Mouse (Mus musculus) midbrain, embryonic 12.5 days (tissue): ENCODE measurements around the gene Tmem189. TPM values are rescaled to one million over a fixed set of nuclear protein-coding genes. Genes with fewer than 3 reads are reported as not detected.
A peak's percentile ranks its signal among the peaks of the same experiment; 100 is the strongest.

ENCODE experiments used
- ATAC-seq: fragments of 200-750 bp; cut with Nextera tagmentation; 2 replicates; pipeline ENCODE4 v1.8.0; 2017; ENCODE audit warnings: low read depth, moderate TSS enrichment, moderate library complexity; ENCODE audit not compliant: low FRiP score
- H3K27ac ChIP-seq: fragments of 300-500 bp; sonication (generic); replicated peaks from 2 replicates; pipeline ENCODE4 v1.5.1; 2016; ENCODE audit warnings: mild to moderate bottlenecking
- H3K27me3 ChIP-seq: fragments of 300-500 bp; sonication (generic); 2 replicates; pipeline ENCODE4 v1.6.1; 2016; ENCODE audit warnings: mild to moderate bottlenecking
- H3K36me3 ChIP-seq: fragments of 300-500 bp; sonication (generic); 2 replicates; pipeline ENCODE4 v1.6.1; 2016
- H3K4me1 ChIP-seq: fragments of 300-500 bp; sonication (generic); 2 replicates; pipeline ENCODE4 v1.6.1; 2016
- H3K4me2 ChIP-seq: fragments of 300-500 bp; sonication (generic); replicated peaks from 2 replicates; pipeline ENCODE4 v1.6.1; 2016; ENCODE audit warnings: mild to moderate bottlenecking, moderate library complexity
- H3K4me3 ChIP-seq: fragments of 300-500 bp; sonication (generic); 2 replicates; pipeline ENCODE4 v1.5.1; 2016; ENCODE audit warnings: mild to moderate bottlenecking
- H3K9ac ChIP-seq: fragments of 300-500 bp; sonication (generic); replicated peaks from 2 replicates; pipeline ENCODE4 v1.6.1; 2016; ENCODE audit warnings: mild to moderate bottlenecking, moderate library complexity
- H3K9me3 ChIP-seq: fragments of 300-500 bp; sonication (generic); 2 replicates; pipeline ENCODE4 v1.6.1; 2016; ENCODE audit warnings: mild to moderate bottlenecking
- WGBS: fragments of 180-500 bp; shearing (Covaris S2); methylation state at CpG from one replicate; pipeline ENCODE4 v1.1.7; 2016; 5-methylcytosine and 5-hydroxymethylcytosine counted together
- polyA plus RNA-seq: library from polyadenylated mRNA; unstranded; fragments of >200 nt; fragmentation: Nextera tagmentation; extraction: Ambion mirVana; gene quantifications from 2 replicates; pipeline ENCODE4 v1.2.1, GENCODE M21; 2016

Gene Tmem189
- polyA plus RNA-seq, 1 experiment from 2014 or later: 36.5 TPM

GRCm38 (mm10) chr2:167688126-167688497 is 1.5 kb downstream of the Tmem189 start:
- Histone ChIP-seq H3K27ac (no peak overlapping the region), H3K27me3 (peaks cover 88% of the 10 kb centered on the region)
- peak; percentile 31; the same call in 1 of the 2 replicates for ATAC-seq

GRCm38 (mm10) chr2:167687651-167688101 is 1.9 kb downstream of the Tmem189 start:
- no peaks in the 10 kb centered on the region for H3K9me3 ChIP-seq
- no peak overlapping the region for H3K4me2 ChIP-seq
- no peak overlapping the region for H3K27ac ChIP-seq
- no peaks in the 10 kb centered on the region for H3K36me3 ChIP-seq
- H3K4me1 ChIP-seq: peaks cover 17% of the 10 kb centered on the region
- no peak overlapping the region for H3K9ac ChIP-seq
- peak; percentile 3; the same call in 1 of the 2 replicates for ATAC-seq
- WGBS: 53% methylated on average over 11 of the region's 11 CpGs
- H3K27me3 ChIP-seq: peaks cover 83% of the 10 kb centered on the region
- no peak overlapping the region for H3K4me3 ChIP-seq

More at GRCm38 (mm10) chr2:167688126-167688497, 1.5 kb downstream of the Tmem189 start:
- Histone ChIP-seq H3K9me3 (no peaks in the 10 kb centered on the region), H3K4me3 (peak overlapping the region; percentile 52), H3K36me3 (no peaks in the 10 kb centered on the region), H3K4me1 (peaks cover 17% of the 10 kb centered on the region), H3K4me2 (peak overlapping the region; percentile 72), H3K9ac (no peak overlapping the region)
- 18% methylated on average over 12 of the region's 12 CpGs for WGBS

- Histone ChIP-seq H3K4me1 (peaks cover 17% of the 10 kb centered on the region), H3K27me3 (peaks cover 79% of the 10 kb centered on the region), H3K27ac (no peak overlapping the region), H3K4me3 (no peak overlapping the region), H3K36me3 (no peaks in the 10 kb centered on the region), H3K4me2 (no peak overlapping the region), H3K9ac (no peak overlapping the region), H3K9me3 (no peaks in the 10 kb centered on the region)
- WGBS: 96% methylated on average over 4 of the region's 4 CpGs
- ATAC-seq: no peak
These were observed 2.4 kb downstream of the Tmem189 start for GRCm38 (mm10) chr2:167687250-167687586.

DNA sequence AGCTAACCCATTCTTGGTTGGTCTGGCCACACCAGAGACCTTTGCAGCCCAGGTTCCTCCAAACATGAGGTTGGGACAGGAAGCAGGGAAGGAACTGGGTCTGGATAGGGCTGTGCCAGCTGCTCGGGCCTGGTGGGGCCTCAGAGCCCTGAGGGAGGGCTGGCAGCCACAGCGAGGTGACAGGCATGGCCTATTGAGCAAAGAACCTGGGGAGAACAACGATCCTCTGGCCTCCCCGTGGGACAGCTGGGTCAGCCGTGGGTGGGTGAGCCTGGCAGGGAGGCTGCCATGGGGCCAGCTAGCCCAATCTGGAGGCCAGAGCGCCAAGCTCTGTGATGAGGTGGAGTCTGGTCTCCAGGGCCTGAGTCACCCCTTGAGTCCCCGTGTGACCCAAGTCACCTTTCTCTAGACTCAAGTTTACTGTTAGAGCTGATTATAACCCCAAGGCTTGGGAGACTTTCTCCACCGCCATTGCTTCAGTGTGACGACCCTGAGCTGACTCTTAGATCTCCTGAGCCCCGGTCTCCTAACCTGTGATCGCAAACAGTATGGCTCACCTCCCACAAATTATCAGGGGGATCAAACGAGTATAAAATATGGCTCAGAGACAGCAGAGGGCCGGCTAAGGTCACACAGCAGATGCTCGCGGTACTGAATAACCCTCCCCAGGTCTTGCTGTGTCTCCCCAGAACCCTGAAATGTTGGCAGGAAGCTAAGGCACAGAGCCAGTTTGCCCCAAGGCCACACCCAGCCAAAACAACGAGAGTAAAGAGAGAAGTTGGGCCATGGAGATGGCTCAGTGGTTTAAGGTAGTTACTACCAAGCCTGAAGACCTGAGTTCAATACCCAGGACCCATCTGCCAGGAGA is 3.0 kb downstream of the Tmem189 start:
- Histone ChIP-seq H3K9ac (no peak overlapping the region), H3K27me3 (peaks cover 73% of the 10 kb centered on the region), H3K27ac (no peak overlapping the region), H3K4me3 (no peak overlapping the region), H3K36me3 (no peaks in the 10 kb centered on the region), H3K9me3 (no peaks in the 10 kb centered on the region), H3K4me1 (peaks cover 17% of the 10 kb centered on the region), H3K4me2 (no peak overlapping the region)
- WGBS: 81% methylated on average over 16 of the region's 16 CpGs
- ATAC-seq: no peak

- peaks cover 65% of the 10 kb centered on the region for H3K27me3 ChIP-seq
- no peak for ATAC-seq
- 85% methylated on average over 3 of the region's 3 CpGs for WGBS
These were observed 3.8 kb downstream of the Tmem189 start for GRCm38 (mm10) chr2:167685865-167686264.

DNA sequence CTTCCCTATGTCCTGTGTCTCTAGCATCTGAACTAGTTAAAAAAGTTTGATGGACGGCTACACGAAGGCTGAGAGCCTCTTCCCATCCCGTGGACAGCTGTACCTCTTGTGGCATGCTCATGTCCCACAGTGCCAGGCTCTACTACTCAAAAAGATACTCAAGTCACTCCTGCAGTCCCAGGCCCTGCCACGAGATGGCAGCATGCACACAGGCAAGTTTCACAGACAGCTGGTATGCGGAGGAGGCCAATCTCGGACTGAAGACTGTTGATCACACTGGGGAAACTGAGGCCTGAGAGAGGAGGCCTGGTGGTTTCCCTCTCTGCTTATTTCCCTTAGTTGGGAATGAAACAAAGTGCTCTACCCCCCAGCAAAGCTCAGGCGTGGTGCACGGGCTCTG is 4.5 kb downstream of the Tmem189 start:
- H3K36me3 ChIP-seq: no peaks in the 10 kb centered on the region
- H3K4me2 ChIP-seq: no peak overlapping the region
- no peak overlapping the region for H3K4me3 ChIP-seq
- 15% methylated on average over 8 of the region's 8 CpGs for WGBS
- H3K9ac ChIP-seq: no peak overlapping the region
- no peak for ATAC-seq
- no peak overlapping the region for H3K27ac ChIP-seq
- peaks cover 59% of the 10 kb centered on the region for H3K27me3 ChIP-seq
- no peaks in the 10 kb centered on the region for H3K9me3 ChIP-seq
- peaks cover 17% of the 10 kb centered on the region for H3K4me1 ChIP-seq

More at GRCm38 (mm10) chr2:167685865-167686264, 3.8 kb downstream of the Tmem189 start:
- H3K9me3 ChIP-seq: no peaks in the 10 kb centered on the region
- H3K9ac ChIP-seq: no peak overlapping the region
- peaks cover 17% of the 10 kb centered on the region for H3K4me1 ChIP-seq
- H3K27ac ChIP-seq: no peak overlapping the region
- H3K36me3 ChIP-seq: no peaks in the 10 kb centered on the region
- no peak overlapping the region for H3K4me3 ChIP-seq
- H3K4me2 ChIP-seq: no peak overlapping the region

DNA sequence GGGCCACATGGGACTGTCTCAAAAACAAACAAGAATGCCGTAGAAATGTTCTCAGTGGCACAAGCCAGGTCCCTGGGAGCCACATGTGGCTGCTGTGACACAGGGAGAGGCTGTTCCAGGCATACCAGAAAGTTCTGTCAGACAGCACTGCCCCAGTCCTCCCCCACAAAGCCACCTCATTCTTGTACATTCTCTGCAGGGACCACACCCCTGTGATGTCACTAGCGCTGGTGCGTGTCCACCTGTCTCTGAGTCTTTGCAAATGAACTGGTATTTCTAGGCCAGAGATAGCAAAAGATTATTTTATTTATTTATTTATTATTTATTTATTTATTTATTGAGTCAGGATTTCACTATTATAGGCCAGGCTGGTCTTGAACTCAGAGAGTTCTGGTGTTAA is 5.9 kb downstream of the Tmem189 start:
- H3K27me3 ChIP-seq: peaks cover 46% of the 10 kb centered on the region
- H3K4me3 ChIP-seq: no peak overlapping the region
- H3K4me1 ChIP-seq: 0 out of 2 replicates have a peak, but pooled peaks cover 6% of the 10 kb centered on the region
- no peak overlapping the region for H3K9ac ChIP-seq
- no peak overlapping the region for H3K27ac ChIP-seq
- H3K9me3 ChIP-seq: no peaks in the 10 kb centered on the region
- ATAC-seq: no peak
- H3K4me2 ChIP-seq: no peak overlapping the region
- WGBS: 84% methylated on average over 3 of the region's 3 CpGs
- H3K36me3 ChIP-seq: no peaks in the 10 kb centered on the region

- no peak overlapping the region for H3K4me2 ChIP-seq
- 54% methylated on average over 5 of the region's 5 CpGs for WGBS
- H3K9me3 ChIP-seq: no peaks in the 10 kb centered on the region
- peaks cover 15% of the 10 kb centered on the region for H3K27me3 ChIP-seq
- no peaks in the 10 kb centered on the region for H3K36me3 ChIP-seq
- H3K27ac ChIP-seq: no peak overlapping the region
- H3K9ac ChIP-seq: no peak overlapping the region
- ATAC-seq: no peak
- H3K4me1 ChIP-seq: no peaks in the 10 kb centered on the region
- no peak overlapping the region for H3K4me3 ChIP-seq
These were observed 9.0 kb downstream of the Tmem189 start for GRCm38 (mm10) chr2:167680657-167681056.

GRCm38 (mm10) chr2:167679902-167680430 is 9.7 kb downstream of the Tmem189 start:
- Histone ChIP-seq H3K4me1 (no peaks in the 10 kb centered on the region), H3K4me2 (no peak overlapping the region), H3K9ac (no peak overlapping the region), H3K4me3 (no peak overlapping the region), H3K27ac (no peak overlapping the region), H3K27me3 (peaks cover 10% of the 10 kb centered on the region; the same call in 1 of the 2 replicates), H3K9me3 (no peaks in the 10 kb centered on the region), H3K36me3 (no peaks in the 10 kb centered on the region)
- WGBS: 4% methylated on average over 13 of the region's 13 CpGs
- peak; percentile 84; the same call in 1 of the 2 replicates for ATAC-seq

DNA sequence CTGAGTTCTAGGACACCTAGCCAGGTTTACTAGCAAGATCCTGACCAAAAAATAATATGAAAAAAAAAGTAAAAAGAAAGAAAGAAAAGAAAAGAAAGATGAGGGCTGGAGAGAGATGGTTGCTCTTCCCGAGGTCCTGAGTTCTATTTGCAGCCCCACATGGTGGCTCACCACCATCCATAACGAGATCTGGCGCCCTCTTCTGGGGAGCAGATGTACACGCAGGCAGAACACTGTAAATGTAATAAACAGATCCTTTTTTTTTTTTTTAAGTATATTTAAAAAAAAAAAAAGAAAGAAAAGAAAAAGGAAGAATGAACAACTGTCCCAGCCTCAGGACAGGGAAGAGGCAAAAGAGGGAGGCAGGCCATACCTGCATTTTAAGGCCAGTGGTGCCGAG is 11.0 kb downstream of the Tmem189 start:
- no peak overlapping the region for H3K4me3 ChIP-seq
- no peaks in the 10 kb centered on the region for H3K36me3 ChIP-seq
- H3K27me3 ChIP-seq: no peaks in the 10 kb centered on the region
- H3K4me2 ChIP-seq: no peak overlapping the region
- no peak overlapping the region for H3K27ac ChIP-seq
- no peak for ATAC-seq
- no peaks in the 10 kb centered on the region for H3K4me1 ChIP-seq
- H3K9ac ChIP-seq: no peak overlapping the region
- WGBS: 42% methylated on average over 5 of the region's 5 CpGs
- no peaks in the 10 kb centered on the region for H3K9me3 ChIP-seq

GRCm38 (mm10) chr2:167675120-167675909 is 14.3 kb downstream of the Tmem189 start:
- no peak for ATAC-seq
- Histone ChIP-seq H3K9ac (no peak overlapping the region), H3K9me3 (no peaks in the 10 kb centered on the region), H3K4me2 (no peak overlapping the region), H3K27me3 (no peaks in the 10 kb centered on the region), H3K4me1 (peaks cover 4% of the 10 kb centered on the region; the same call in 1 of the 2 replicates), H3K4me3 (no peak overlapping the region), H3K27ac (no peak overlapping the region), H3K36me3 (no peaks in the 10 kb centered on the region)
- 41% methylated on average over 14 of the region's 14 CpGs for WGBS
